Mouse (Mus musculus): Measurements from ENCODE around the gene Stub1. TPM values are rescaled to one million over a fixed set of nuclear protein-coding genes. Genes with fewer than 3 reads are reported as not detected.

Stub1 gene
- total RNA-seq, 2 experiments from 2014 or later: 155 to 157 TPM

DNA sequence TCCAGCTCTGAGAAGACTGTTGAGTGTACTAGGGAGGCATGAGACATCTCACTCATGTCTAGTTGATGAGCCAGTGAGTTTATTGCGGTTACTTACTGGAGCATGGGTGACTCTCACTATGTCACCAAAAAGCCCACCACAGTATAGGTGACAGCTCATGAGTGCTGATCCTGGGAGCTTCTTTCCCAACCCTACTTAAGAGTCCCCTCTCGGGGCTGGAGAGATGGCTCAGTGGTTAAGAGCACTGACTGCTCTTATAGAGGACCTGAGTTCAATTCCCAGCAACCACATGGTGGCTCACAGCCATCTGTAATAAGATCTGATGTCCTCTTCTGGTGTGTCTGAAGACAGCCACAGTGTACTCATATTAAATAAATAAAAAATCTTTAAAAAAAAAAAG lies 36.8 kb upstream of the Stub1 start:
- no peak for DNase-seq (ENCODE audit: low spot score in 2 of 2)

DNA sequence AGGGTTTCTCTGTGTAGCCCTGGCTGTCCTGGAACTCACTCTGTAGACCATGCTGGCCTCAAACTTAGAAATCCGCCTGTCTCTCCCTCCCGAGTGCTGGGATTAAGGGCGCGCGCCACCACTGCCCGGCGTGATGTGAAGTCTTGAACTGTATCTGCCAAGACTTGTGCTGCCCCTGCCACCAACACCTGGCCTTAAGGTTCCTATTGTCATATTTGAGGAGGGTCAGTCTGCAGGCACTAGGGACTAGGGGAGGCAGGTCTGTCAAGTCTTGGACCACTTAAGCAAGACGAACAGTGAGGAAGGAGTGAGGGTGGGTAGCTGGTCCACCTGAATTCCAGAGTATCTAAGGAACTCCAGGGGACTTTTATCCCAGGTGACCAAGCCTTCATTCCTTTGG lies 36.3 kb upstream of the Stub1 start:
- no peak for DNase-seq (ENCODE audit: low spot score in 2 of 2)

DNA sequence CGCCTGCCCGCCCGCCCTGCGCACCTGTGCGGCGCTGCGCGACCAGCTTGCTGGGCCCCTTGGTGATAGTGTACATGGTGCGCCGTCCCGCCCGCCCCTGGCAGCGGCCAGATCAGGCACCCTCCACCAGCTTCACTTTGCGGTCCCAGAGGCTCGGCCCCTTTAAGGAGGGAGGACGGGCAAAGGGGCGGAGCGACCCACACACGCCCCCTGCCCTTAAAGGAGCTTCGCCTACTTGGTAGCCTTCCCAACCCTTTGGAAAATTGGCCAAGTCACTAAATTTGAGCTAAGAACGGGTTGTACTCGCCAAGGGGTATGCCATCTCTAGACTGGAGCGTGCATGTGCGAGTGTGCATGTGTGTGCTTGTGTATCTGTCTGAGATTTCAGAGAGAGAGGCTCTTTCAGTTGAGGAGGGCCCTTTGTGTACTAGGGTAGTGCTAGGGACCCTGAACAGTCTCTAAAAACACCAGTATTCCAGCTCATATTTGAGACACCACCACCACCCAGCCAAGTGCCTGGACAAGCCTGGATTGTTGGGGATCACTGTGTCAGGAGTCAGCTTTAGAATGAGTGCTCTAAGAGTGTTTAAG lies 35.5 kb upstream of the Stub1 start, which contains the start of gene Mcrip2:
Mcrip2 (minus strand) TSS at position 164 of the 591 bp plus-strand sequence.
- DNase-seq (ENCODE audit: low spot score in 2 of 2): peak; percentile 78 to 87

GRCm38 (mm10) chr17:25867836-25868600 lies 34.8 kb upstream of the Stub1 start:
- DNase-seq (ENCODE audit: low spot score in 2 of 2): peak in 1 of 2 experiments; percentile 28

- no peak for DNase-seq (ENCODE audit: low spot score in 2 of 2)
Measured at GRCm38 (mm10) chr17:25867509-25867835, 34.3 kb upstream of the Stub1 start.

DNA sequence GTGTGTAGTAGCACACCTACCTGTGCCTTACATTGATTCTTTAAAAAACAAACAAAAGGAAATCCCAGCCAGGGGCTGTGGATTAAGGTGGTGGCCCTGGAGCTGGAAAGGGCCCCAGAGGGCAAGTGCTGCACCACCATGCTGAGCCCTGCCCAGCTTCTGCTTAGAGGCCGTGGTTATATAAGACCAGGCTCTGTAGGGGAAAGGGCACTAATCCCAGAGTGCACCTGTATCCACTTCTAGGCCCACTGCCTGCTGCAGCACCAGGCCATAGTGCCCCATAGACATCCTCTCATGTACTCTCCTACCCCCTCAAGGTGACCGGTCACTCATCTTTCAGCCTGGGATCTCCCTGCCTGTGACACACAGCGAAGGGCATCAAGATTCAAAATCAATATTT lies 33.0 kb upstream of the Stub1 start:
- no peak for DNase-seq (ENCODE audit: low spot score in 2 of 2)

- DNase-seq (ENCODE audit: low spot score in 2 of 2): no peak
Measured at GRCm38 (mm10) chr17:25865288-25865687, 32.1 kb upstream of the Stub1 start.

GRCm38 (mm10) chr17:25864311-25864710 lies 31.1 kb upstream of the Stub1 start:
- no peak for DNase-seq (ENCODE audit: low spot score in 2 of 2)

GRCm38 (mm10) chr17:25863681-25864080 lies 30.5 kb upstream of the Stub1 start:
- DNase-seq (ENCODE audit: low spot score in 2 of 2): no peak

DNA sequence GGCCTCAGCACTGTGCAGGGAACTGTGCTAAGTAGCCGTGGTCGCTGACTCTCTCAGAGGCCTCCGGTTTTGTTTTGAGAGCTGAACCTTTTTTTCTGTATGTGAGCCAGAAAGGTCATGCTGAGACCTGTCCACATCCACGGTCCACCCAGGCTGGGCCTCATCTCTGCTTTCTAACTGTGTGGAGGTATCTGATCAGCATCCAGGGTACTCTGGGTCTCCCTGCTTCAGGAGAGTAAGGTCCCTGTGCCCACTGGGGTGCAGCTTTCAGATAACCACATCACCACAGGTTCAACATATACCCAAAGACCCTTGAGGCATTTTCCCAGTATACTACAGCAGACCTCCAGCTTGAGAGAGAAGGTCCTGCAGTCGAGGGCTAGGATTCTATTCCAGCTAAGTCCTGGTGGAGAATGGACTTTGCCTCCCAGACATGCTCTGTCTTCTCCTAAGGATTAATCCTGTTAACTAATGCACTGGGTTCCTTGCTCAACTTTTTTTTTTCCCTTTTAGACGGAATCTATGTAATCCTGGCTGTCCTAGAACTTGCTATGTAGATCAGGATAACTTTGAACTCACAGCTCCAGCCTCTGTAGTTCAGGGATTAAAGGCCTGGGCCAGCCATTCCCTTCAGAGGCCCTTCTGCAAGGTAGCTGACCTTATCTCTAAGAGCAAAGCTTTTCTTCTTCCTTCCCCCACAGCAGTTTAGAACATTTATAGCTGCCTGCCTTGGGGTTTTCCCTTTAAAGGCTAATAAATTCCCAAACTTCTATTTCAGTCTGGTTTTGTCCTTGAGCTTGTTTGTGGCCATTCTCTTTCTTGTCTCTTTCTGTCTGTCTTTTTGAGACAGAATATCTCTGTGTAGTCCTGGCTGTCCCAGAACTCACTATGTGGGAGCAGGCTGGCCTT lies 28.8 kb upstream of the Stub1 start:
- no peak for DNase-seq (ENCODE audit: low spot score in 2 of 2)

DNA sequence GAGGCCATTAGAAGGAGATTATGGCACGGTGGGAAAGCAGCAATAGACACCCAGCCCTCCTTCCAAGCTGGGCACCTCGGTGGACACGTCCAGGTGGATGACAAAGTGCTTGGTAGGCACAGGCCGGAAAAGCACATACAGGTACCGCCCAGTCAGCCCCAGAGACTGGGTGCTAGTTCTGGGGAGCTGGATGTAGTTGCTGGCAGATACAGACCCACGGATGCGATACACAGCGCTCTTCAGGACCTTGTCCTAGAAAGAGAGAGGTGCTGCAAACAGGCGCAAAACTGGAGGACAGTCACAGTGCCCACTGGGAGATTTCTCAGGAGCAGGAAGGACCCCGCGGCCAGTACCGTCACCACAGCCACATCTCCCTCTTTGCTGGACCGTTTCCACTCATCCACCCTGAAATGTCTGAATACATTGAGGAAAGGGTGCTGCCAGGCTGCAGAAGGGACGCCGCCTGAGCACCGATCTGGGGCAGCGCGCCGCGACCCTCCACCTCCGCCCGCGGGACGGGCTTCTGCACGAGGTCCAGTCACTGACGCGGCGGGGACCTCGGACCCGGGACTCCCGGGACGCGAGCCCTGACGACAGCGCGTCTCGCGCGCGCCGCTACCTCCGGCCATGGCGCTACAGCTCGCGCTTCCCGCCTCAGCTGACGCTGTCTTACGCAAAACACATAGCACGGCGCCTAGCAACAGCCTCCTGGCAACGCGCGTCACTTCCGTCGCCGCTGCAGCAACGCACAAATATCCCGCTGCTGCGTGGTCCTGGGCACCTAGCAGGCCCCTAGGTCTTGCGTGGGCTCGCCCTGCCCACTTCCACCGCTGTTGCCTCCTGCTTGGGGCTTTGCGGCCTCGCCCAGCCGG lies 27.9 kb upstream of the Stub1 start, which contains the start of gene Wdr90:
Wdr90 (minus strand) TSS at position 670 of the 872 bp plus-strand sequence.
- peak; percentile 88 to 94 for DNase-seq (ENCODE audit: low spot score in 2 of 2)

DNA sequence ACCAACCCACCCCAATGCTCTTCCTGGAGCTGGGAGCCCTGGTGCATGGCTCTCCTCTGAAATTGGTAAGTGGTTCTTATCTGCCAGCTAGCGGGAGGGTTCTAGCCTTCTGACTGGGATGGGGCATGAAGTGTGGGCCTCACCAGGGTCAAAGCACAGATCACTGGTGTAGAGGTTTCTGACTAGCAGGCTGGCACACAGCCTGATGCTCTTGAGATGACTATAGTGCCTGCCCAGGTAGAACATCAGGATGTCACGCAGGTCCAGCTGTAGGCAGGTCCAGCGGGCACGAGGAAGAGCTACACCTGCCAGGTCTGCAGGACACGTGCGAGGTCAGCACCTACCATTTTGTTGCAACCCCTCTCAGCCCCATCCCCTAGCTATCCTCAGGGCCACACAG lies 27.0 kb upstream of the Stub1 start:
- DNase-seq (ENCODE audit: low spot score in 2 of 2): no peak

DNA sequence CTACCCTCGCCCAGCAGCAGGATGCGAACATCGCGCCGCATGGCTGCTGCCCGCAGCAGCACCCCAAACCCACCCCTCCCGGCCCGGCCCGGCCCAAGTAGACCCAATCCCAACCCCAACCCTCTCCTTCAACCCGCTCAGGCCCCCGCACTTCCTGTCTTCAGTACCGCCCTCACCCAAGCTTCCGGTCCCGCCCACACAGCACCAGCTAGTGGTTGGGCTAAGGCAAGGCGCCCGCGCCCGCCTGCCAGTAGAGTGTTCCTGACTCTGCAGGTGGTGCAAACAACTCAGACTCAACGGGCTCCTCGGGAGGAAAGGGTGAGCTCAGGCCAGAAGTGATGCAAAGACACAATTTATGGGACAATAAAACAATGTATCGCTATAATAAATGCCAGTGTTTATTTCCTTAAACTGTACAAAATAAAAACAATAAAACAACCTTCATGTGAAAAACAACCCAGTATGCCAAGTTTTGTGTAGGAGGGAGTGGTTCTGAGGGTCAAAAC lies 11.2 kb upstream of the Stub1 start, which contains the start of gene Rhot2:
Rhot2 (minus strand) TSS at position 456 of the 506 bp plus-strand sequence.
- DNase-seq (ENCODE audit: low spot score in 2 of 2): peak; percentile 89 to 95

GRCm38 (mm10) chr17:25843636-25844395 lies 10.6 kb upstream of the Stub1 start:
- no peak for DNase-seq (ENCODE audit: low spot score in 2 of 2)

DNA sequence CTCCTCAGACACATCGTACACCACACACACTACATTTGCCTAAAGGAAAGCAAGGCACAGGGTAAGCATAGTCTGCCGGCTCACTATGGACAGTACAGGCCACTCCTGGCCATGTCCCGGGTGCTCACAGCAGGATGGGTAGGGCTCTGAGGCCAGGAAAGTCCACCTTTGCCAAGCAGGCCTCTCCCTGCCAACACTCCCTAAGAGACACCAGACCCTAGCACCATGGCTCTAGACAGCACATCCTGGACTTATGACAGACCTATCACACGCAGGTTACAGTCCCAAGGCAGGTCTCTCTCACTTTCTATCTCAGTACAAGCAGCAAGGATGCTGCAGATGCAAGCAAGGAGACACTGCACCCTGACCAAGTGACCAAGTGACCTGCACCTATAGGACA lies 9.9 kb upstream of the Stub1 start:
- DNase-seq (ENCODE audit: low spot score in 2 of 2): no peak

GRCm38 (mm10) chr17:25842509-25842908 lies 9.3 kb upstream of the Stub1 start:
- DNase-seq (ENCODE audit: low spot score in 2 of 2): no peak

- DNase-seq (ENCODE audit: low spot score in 2 of 2): no peak
Measured at GRCm38 (mm10) chr17:25841117-25841880, 8.1 kb upstream of the Stub1 start, which contains the start of gene Gm20683. TSS of gene Gm20683 (minus strand) at chr17:25841763.

GRCm38 (mm10) chr17:25840519-25840918 lies 7.3 kb upstream of the Stub1 start:
- DNase-seq (ENCODE audit: low spot score in 2 of 2): no peak

Data from layer of hippocampus, postnatal 14 days (tissue).